Mouse (Mus musculus) heart, embryonic 16.5 days (tissue): ENCODE data around the gene Plcb2. TPM values are rescaled to one million over a fixed set of nuclear protein-coding genes. Genes with fewer than 3 reads are reported as not detected.

Source experiments
- ATAC-seq: fragments of 200-750 bp; cut with Nextera tagmentation; replicated peaks from 2 replicates; pipeline ENCODE4 v1.8.0; 2017; ENCODE audit warnings: moderate number of reproducible peaks; ENCODE audit not compliant: insufficient read depth, low FRiP score; ENCODE audit errors: extremely low read depth
- H3K27ac ChIP-seq: fragments of 300-500 bp; sonication (generic); 2 replicates; pipeline ENCODE4 v1.5.1; 2014; ENCODE audit warnings: mild to moderate bottlenecking, low read length, control low read depth, moderate library complexity
- H3K27me3 ChIP-seq: fragments of 300-500 bp; sonication (generic); 2 replicates; pipeline ENCODE4 v1.6.1; 2014; ENCODE audit warnings: low read length, mixed read lengths; ENCODE audit not compliant: control insufficient read depth, insufficient read depth
- H3K36me3 ChIP-seq: fragments of 300-500 bp; sonication (generic); 2 replicates; pipeline ENCODE4 v1.6.1; 2014; ENCODE audit not compliant: control insufficient read depth, insufficient read depth
- H3K4me1 ChIP-seq: fragments of 300-500 bp; sonication (generic); 2 replicates; pipeline ENCODE4 v1.6.1; 2014; ENCODE audit warnings: low read length, mixed read lengths; ENCODE audit not compliant: control insufficient read depth, insufficient read depth
- H3K4me2 ChIP-seq: fragments of 300-500 bp; sonication (generic); 2 replicates; pipeline ENCODE4 v1.6.1; 2014; ENCODE audit warnings: low read depth, mild to moderate bottlenecking, control low read depth, low read length
- H3K4me3 ChIP-seq: fragments of 300-500 bp; sonication (generic); 2 replicates; pipeline ENCODE4 v1.5.1; 2014; ENCODE audit warnings: mild to moderate bottlenecking, control low read depth, low read length
- H3K9ac ChIP-seq: fragments of 300-500 bp; sonication (generic); 2 replicates; pipeline ENCODE4 v1.6.1; 2014; ENCODE audit warnings: low read length, control low read depth
- H3K9me3 ChIP-seq: fragments of 300-500 bp; sonication (generic); replicated peaks from 2 replicates; pipeline ENCODE4 v1.6.1; 2016; ENCODE audit warnings: low read length; ENCODE audit not compliant: control insufficient read depth
- WGBS: fragments of 180-500 bp; shearing (Covaris S2); extraction: QIAGEN DNeasy Blood & Tissue Kit; methylation state at CpG from one replicate; pipeline ENCODE4 v1.1.7; 2014; 5-methylcytosine and 5-hydroxymethylcytosine counted together
- polyA plus RNA-seq: library from polyadenylated mRNA; unstranded; fragments of >200 nt; fragmentation: Nextera tagmentation; extraction: Ambion mirVana; gene quantifications from 2 replicates; pipeline ENCODE4 v1.2.1, GENCODE M21; 2015

Plcb2 gene
- polyA plus RNA-seq, 1 experiment from 2014 or later = 3.4 TPM

GRCm38 (mm10) chr2:118700179-118701062, 27.8 kb downstream of the Plcb2 start:
- H3K9me3 ChIP-seq = no peaks in the 10 kb centered on the region
- H3K4me1 ChIP-seq = peaks cover 62% of the 10 kb centered on the region
- H3K4me2 ChIP-seq = peak overlapping the region; percentile 56
- H3K36me3 ChIP-seq = no peaks in the 10 kb centered on the region
- H3K4me3 ChIP-seq = peak overlapping the region; percentile 23
- peak overlapping the region; percentile 53 for H3K9ac ChIP-seq
- peaks cover 42% of the 10 kb centered on the region for H3K27me3 ChIP-seq
- no peak overlapping the region for H3K27ac ChIP-seq
- WGBS = 4% methylated on average over 32 of the region's 32 CpGs
- peak; percentile 16; the same call in 1 of the 2 replicates for ATAC-seq

- WGBS = 40% methylated on average over 7 of the region's 7 CpGs
- Histone ChIP-seq H3K27ac (peak overlapping the region; percentile 82), H3K27me3 (peaks cover 22% of the 10 kb centered on the region)
These were observed 30.3 kb downstream of the Plcb2 start for GRCm38 (mm10) chr2:118697955-118698354.

GRCm38 (mm10) chr2:118697311-118697877, 30.8 kb downstream of the Plcb2 start:
- no peaks in the 10 kb centered on the region for H3K36me3 ChIP-seq
- no peak overlapping the region for H3K4me2 ChIP-seq
- peaks cover 16% of the 10 kb centered on the region for H3K27me3 ChIP-seq
- 25% methylated on average over 5 of the region's 5 CpGs for WGBS
- no peaks in the 10 kb centered on the region for H3K9me3 ChIP-seq
- peaks cover 46% of the 10 kb centered on the region for H3K4me1 ChIP-seq
- 0 out of 2 replicates have a peak overlapping the region, but pooled peaks have one; percentile 30 for H3K9ac ChIP-seq
- H3K4me3 ChIP-seq = no peak overlapping the region
- H3K27ac ChIP-seq = peak overlapping the region; percentile 37
- no peak for ATAC-seq

More at GRCm38 (mm10) chr2:118697955-118698354, 30.3 kb downstream of the Plcb2 start:
- Histone ChIP-seq H3K36me3 (no peaks in the 10 kb centered on the region), H3K9me3 (no peaks in the 10 kb centered on the region), H3K4me1 (peaks cover 50% of the 10 kb centered on the region), H3K4me2 (no peak overlapping the region), H3K4me3 (no peak overlapping the region), H3K9ac (0 out of 2 replicates have a peak overlapping the region, but pooled peaks have one; percentile 6)
- ATAC-seq = no peak

GRCm38 (mm10) chr2:118696451-118697308, 31.6 kb downstream of the Plcb2 start:
- Histone ChIP-seq H3K36me3 (no peaks in the 10 kb centered on the region), H3K27me3 (peaks cover 9% of the 10 kb centered on the region), H3K4me1 (peaks cover 39% of the 10 kb centered on the region), H3K9ac (0 out of 2 replicates have a peak overlapping the region, but pooled peaks have one; percentile 11), H3K27ac (peak overlapping the region; percentile 37), H3K4me2 (peak overlapping the region; percentile 8; the same call in 1 of the 2 replicates), H3K9me3 (no peaks in the 10 kb centered on the region), H3K4me3 (no peak overlapping the region)
- ATAC-seq = no peak
- WGBS = 36% methylated on average over 21 of the region's 21 CpGs

- Histone ChIP-seq H3K4me3 (no peak overlapping the region), H3K36me3 (no peaks in the 10 kb centered on the region), H3K27me3 (0 out of 2 replicates have a peak, but pooled peaks cover 2% of the 10 kb centered on the region), H3K9ac (no peak overlapping the region), H3K4me1 (peaks cover 34% of the 10 kb centered on the region), H3K9me3 (no peaks in the 10 kb centered on the region), H3K4me2 (no peak overlapping the region), H3K27ac (no peak overlapping the region)
- WGBS = 25% methylated on average over 11 of the region's 11 CpGs
- ATAC-seq = no peak
These were observed 32.5 kb downstream of the Plcb2 start for GRCm38 (mm10) chr2:118695677-118696232.

GRCm38 (mm10) chr2:118693370-118693966, 34.8 kb downstream of the Plcb2 start:
- H3K4me2 ChIP-seq = no peak overlapping the region
- WGBS = 78% methylated on average over 19 of the region's 19 CpGs
- no peak overlapping the region for H3K27ac ChIP-seq
- H3K4me3 ChIP-seq = no peak overlapping the region
- H3K36me3 ChIP-seq = no peaks in the 10 kb centered on the region
- peaks cover 24% of the 10 kb centered on the region for H3K4me1 ChIP-seq
- 0 out of 2 replicates have a peak, but pooled peaks cover 2% of the 10 kb centered on the region for H3K27me3 ChIP-seq
- H3K9ac ChIP-seq = no peak overlapping the region
- no peaks in the 10 kb centered on the region for H3K9me3 ChIP-seq
- ATAC-seq = no peak

GRCm38 (mm10) chr2:118689875-118690274, 38.4 kb downstream of the Plcb2 start:
- no peak overlapping the region for H3K9ac ChIP-seq
- no peaks in the 10 kb centered on the region; the same call in 1 of the 2 replicates for H3K27me3 ChIP-seq
- H3K27ac ChIP-seq = no peak overlapping the region
- WGBS = 71% methylated on average over 10 of the region's 10 CpGs
- H3K4me2 ChIP-seq = no peak overlapping the region
- H3K4me1 ChIP-seq = peaks cover 7% of the 10 kb centered on the region
- no peak for ATAC-seq
- no peaks in the 10 kb centered on the region for H3K36me3 ChIP-seq
- no peak overlapping the region for H3K4me3 ChIP-seq
- H3K9me3 ChIP-seq = no peaks in the 10 kb centered on the region

- H3K4me1 ChIP-seq = peaks cover 12% of the 10 kb centered on the region
- no peak overlapping the region for H3K9ac ChIP-seq
- no peaks in the 10 kb centered on the region for H3K9me3 ChIP-seq
- H3K4me2 ChIP-seq = no peak overlapping the region
- WGBS = 88% methylated on average over 3 of the region's 3 CpGs
- H3K27ac ChIP-seq = no peak overlapping the region
- no peak overlapping the region for H3K4me3 ChIP-seq
- no peaks in the 10 kb centered on the region for H3K36me3 ChIP-seq
- H3K27me3 ChIP-seq = no peaks in the 10 kb centered on the region; the same call in 1 of the 2 replicates
- ATAC-seq = no peak
These were observed 40.4 kb downstream of the Plcb2 start for GRCm38 (mm10) chr2:118687791-118688190.
